Mouse (Mus musculus): ENCODE results near the gene Myom1. TPM values are rescaled to one million over a fixed set of nuclear protein-coding genes. Genes with fewer than 3 reads are reported as not detected.
A peak's percentile ranks its signal among the peaks of the same experiment; 100 is the strongest.

The Myom1 gene
- total RNA-seq, 2 experiments from 2014 or later = 1,013 to 1,104 TPM

DNA sequence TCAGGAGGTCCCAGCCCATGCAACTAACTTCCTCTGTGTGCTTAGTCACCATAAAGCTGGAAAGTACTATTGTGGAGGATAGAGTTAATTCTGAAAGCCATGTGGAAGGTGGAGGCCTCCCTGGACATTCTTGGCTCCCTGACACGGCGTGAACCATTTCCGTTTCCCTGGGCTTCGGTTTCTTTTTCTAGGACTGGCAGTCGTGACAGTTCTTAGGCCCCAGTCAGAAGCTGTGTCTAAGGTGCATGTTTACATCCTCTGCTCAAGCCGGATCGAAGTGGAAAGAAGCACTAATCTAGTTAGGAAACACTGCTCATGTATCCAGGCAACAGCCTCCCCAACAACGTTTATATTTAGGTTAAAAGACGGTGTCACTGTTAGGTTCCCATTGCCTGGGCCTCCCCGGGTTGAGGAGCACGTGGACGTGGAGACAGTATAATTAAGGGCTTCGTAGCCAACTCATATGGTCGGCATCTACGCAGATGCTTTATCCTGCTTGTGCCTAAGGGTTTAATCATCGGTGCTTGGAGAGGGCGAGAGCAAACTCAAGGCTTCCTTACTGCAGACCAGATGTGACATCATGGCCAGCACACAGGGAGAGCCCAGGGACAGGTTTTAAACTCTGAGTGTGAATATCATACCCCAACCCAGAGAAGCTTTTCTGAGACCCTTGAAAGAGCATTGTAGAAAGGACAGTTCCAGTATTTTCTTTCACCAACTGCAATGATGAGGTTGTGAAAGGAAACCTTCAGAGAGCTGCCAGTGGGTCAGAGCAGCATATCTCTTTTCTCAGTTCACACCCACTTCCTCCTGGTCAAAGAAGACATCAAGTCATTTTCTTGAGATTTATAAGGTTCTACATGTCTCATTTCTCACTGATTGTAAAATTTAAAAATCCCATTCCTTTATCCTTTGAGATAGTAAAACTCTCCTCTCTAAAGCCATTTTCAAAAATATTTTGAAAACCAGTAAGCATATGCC, 100.4 kb downstream of the Myom1 start:
- DNase-seq = peak; percentile 20

GRCm38 (mm10) chr17:71105297-71105696, 102.9 kb downstream of the Myom1 start:
- no peak for DNase-seq

DNA sequence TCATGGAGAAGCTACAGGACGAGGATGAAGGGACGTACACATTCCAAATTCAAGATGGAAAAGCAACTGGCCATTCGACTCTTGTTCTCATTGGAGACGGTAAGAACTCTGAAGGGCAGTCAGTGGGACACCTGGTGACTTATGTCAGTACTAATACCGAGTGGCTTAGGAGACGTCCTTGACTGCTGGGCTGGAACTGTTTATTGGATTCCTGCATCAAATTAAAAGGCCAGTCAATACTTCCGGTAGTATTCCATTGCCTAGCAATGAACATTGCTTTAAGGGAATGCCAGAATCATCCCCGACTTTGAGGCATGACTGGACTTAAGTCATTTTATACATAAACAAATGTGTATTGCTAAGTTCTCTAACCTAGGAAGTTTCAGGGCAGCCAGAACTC, 103.8 kb downstream of the Myom1 start:
- DNase-seq = no peak

GRCm38 (mm10) chr17:71110753-71111265, 108.4 kb downstream of the Myom1 start:
- DNase-seq = no peak

GRCm38 (mm10) chr17:71112689-71113088, 110.3 kb downstream of the Myom1 start:
- DNase-seq = no peak

GRCm38 (mm10) chr17:71114282-71114681, 111.8 kb downstream of the Myom1 start:
- DNase-seq = no peak

- no peak for DNase-seq
These were observed 115.5 kb downstream of the Myom1 start for GRCm38 (mm10) chr17:71117956-71118355.

DNA sequence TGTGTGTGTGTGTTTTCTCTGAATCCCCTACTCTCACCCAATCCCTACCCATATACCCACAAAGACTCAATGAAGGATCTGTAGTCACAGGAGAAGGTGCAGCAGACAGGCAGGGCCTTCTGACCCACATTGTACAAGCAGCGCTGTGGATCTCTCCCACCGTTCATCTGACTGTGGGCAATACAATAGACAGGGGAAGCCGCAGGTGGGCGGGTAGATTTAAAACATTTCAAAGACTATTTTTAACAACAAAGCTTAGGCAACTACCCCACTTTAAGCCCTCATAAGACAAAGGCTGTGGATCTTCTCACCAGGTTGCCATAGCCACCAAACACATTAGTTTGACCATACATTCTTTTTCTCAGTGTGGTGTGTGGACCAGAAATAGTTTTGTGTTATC, 116.2 kb downstream of the Myom1 start:
- no peak for DNase-seq

- DNase-seq = no peak
These were observed 118.2 kb downstream of the Myom1 start for GRCm38 (mm10) chr17:71120626-71121025.

DNA sequence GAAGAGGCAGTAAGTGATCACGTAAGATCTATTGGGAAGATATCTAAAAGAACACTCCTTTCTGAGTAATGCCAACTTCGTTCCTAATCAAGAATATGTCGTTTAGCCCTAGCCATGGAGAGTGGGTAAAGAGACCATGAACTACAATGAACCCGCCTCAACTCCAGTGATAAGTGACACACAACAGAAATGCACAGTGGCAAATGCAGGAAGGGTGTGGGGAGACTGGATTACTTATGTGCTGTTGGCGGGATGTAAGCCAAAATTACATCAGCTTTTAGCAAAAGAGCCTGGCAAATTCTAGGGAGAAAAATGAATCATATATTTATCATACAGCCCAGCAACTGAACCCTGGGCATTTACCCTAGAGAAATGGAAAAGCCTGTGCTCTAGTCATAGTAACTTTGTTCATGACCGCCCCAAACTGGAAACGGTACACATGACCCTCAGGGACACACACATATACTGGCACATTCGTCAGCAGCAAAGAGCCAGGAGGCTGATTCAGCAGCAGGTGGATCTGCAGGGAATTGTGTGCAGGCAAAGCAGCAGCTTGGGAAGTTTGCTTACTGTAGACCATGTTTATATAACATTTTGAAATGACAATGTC, 121.7 kb downstream of the Myom1 start:
- DNase-seq = no peak

- no peak for DNase-seq
These were observed 122.2 kb downstream of the Myom1 start for GRCm38 (mm10) chr17:71124674-71125073.

GRCm38 (mm10) chr17:71125519-71125918, 123.1 kb downstream of the Myom1 start:
- no peak for DNase-seq

DNA sequence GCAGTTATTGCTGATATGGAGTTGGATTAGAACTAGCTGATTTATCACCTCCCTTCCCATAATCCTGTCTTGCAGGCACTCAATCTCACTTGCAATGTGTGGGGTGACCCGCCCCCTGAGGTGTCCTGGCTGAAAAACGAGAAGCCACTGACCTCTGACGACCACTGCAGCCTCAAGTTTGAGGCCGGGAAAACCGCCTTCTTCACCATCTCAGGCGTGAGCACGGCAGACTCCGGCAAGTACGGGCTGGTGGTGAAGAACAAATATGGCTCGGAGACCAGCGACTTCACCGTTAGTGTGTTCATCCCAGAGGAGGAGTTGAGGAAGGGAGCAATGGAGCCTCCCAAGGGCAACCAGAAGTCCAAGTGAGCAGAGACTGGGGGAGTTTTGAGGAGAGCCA, 123.6 kb downstream of the Myom1 start:
- no peak for DNase-seq

DNA sequence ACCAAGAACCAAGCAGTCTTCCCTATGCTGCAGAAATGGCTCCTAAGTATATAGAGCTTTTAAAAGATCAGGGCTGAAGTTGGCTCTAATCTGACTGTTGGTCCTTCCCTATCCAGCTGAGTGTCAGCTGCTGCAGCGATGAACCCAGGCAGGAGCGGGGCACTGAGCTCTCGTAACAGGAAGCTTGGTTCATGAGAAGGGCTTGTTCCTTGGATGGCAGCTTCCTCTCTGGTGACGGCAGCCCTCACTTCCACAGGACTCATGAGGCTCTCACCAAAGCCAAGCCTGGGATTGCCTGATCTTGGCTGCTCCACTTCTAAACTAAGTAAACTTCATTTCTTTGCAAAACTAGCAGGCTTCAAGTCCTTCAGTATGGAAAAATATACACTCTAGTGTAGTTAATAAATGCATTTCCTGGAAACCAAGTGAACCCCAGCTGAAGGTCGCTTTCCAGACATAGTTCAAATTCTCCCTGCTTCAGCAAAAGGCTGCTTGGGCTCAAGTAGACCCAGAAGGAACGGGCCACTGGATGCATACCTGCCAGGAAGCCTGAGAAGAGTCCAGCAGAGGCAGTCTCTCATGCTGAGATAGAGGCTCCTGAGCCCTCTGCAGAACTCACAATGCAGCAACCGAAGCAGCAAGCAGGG, 125.2 kb downstream of the Myom1 start:
- DNase-seq = peak; percentile 22

GRCm38 (mm10) chr17:71129489-71130261, 127.2 kb downstream of the Myom1 start:
- DNase-seq = no peak

GRCm38 (mm10) chr17:71132221-71132620, 129.8 kb downstream of the Myom1 start:
- no peak for DNase-seq

DNA sequence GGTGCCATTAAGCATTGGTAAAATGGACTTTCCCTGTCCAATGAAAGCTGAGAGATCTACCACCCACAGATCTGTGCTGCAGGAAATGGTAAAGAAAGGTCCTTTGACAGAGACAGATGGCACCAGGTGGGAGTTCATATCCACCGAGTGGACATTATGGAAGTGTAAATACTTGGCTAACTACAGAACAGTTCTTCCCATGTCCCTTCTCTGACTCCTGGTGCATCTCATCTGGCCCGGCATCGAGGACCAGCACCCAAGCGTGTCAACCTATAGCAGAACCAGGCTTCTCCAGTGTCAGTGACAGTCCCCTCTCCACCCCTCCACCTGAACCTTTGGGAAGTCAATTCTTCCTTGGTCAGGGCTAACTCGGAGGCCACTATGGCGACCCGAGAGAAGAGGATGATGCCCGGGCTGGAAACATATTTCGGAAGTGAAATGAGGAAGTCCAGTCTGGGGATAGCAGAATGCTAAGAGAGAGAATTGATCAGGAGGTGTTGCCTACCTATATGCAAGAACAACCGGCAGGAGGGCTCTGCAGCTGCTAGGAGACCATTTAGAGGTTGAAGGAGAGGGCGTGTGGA, 130.5 kb downstream of the Myom1 start:
- no peak for DNase-seq

DNA sequence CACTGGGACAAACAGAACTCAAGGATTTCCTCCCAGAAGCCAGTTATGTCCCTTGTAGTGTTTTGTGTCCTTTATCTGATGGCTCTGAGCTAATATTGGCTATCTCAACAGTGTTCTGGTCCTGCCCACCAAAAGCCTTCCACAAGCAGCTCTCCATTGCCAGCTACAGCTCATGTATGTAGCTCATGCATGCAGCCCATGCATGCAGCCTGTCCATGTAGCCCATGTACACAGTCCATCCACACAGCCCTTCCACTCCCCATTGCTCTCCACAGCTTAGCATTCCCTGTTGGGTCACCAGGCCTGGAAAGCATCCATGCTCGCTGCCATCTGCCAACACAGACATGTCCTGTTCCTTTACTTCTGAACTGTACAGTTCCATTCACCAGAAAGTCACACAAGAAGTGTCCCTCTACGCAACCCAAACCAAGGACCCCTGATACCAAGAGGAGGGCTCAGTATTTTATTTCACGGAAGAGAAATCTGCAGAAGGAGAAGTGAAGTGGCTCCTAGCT, 132.1 kb downstream of the Myom1 start:
- DNase-seq = no peak

DNA sequence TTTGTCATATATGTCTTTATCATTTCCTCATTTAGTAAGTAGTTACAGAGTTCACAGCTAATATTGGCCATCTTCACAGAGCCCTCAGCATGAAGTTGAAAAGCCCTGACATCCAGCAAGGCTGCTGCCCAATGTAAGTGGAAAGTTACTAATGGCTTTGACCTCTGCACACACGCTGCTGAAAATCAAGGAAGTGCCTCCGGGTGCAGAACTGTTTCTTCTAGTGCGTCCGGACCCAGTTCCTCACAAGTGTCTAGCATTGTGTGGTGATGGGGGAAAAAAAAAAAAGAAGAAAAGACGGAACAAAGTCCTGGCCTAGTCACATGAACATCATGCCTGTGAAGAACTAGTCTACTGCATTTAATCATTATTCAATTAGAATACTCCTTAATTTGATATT, 132.7 kb downstream of the Myom1 start:
- DNase-seq = no peak

DNA sequence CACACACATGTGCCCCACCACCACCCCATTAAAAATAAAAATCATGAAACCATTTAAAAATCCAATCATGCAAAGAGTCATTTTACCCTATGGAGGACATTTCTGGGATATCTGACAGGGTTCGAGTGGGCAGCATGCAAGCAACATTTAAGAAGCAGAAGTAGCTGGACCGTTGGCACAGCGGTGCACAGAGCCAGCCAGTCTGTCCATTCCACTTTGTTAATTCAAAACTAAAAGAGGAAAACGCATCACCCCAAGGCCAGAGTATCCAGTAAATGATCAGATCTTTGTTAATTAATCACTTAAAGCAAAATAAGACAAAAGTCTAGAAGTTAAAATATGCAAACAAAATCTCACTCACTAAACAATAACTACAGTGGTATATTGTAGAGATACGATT, 133.4 kb downstream of the Myom1 start:
- no peak for DNase-seq
